Mouse (Mus musculus) urinary bladder, adult 18-20 months (tissue): ENCODE measurements around the gene Lhfp.
A peak's percentile ranks its signal among the peaks of the same experiment; 100 is the strongest.
"Not testable (repeated sequence)": the region's sequence is repeated elsewhere in the genome, so short reads cannot be mapped to it uniquely, and the experiment has no call there.

Experiments
- DNase-seq, 2 experiments: peaks; one replicate each; pipeline ENCODE4 v3.0.0; 2022; ENCODE audit warnings: low spot score in 2 of 2, mixed read lengths in 2 of 2

Lhfp gene

GRCm38 (mm10) chr3:53210691-53211526 is 169.6 kb downstream of the Lhfp start:
- DNase-seq = no peak

GRCm38 (mm10) chr3:53212599-53212998 is 171.3 kb downstream of the Lhfp start:
- no peak for DNase-seq

GRCm38 (mm10) chr3:53213346-53213745 is 172.0 kb downstream of the Lhfp start:
- no peak for DNase-seq

- no peak for DNase-seq
Observed at GRCm38 (mm10) chr3:53213746-53214271, 172.5 kb downstream of the Lhfp start.

GRCm38 (mm10) chr3:53214386-53214785 is 173.1 kb downstream of the Lhfp start:
- no peak for DNase-seq

GRCm38 (mm10) chr3:53217697-53218096 is 176.4 kb downstream of the Lhfp start:
- no peak for DNase-seq

DNA sequence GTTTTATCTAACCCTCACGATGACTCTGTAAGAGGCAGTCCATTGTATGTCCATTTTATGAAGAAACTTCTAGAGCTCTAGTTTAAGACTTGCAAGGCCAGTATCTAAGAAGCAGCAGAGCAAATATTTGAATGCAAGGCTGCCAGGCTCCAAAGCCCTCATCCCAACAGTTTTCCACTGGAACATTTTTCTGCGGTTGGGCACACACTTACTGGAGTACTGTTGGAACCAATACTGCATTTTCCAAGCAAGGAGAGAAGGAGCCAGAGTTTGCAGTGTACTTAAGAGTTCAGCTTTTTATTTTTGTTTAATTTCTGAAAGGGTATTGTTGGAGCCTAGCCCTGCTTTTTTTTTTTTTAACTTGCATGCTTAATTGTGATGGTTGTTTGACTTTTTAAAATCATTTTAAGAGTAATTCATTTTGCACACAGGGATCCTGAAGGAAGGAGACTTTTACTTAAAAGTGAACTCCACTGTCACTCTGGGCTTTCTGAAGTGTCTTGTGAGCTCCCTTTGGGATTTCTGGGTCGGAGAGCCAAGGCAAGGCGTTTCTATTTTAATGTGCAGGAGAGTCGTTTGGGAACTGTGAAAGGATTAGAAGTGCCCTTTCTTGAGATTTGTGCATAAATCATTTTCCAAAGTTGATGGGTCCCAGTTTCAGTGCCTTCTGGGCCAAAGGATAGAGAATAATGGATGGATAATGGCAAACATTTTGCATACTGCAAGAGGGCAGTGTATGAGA is 180.4 kb downstream of the Lhfp start:
- no peak for DNase-seq

GRCm38 (mm10) chr3:53224141-53224540 is 182.8 kb downstream of the Lhfp start:
- no peak for DNase-seq

DNA sequence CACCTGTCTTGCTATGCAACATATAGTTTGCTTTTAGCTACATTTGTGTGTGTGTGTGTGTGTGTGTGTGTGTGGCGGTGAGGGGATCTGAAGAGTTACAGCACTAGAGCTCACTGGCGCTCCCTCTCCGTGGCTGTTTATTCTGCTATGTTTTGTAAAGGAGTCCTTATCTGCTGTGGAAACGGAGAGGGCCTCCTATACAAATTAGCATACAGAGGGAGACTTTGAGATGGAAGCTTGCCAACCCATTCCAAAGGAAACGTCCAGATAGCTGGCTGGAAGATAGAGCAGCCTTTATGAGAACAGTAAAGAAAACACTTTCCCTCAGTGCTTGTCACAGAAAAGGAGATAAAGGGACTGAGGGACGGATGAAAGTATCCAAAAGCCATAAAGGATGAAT is 184.4 kb downstream of the Lhfp start:
- DNase-seq = no peak

GRCm38 (mm10) chr3:53226223-53226622 is 184.9 kb downstream of the Lhfp start:
- DNase-seq = no peak

DNA sequence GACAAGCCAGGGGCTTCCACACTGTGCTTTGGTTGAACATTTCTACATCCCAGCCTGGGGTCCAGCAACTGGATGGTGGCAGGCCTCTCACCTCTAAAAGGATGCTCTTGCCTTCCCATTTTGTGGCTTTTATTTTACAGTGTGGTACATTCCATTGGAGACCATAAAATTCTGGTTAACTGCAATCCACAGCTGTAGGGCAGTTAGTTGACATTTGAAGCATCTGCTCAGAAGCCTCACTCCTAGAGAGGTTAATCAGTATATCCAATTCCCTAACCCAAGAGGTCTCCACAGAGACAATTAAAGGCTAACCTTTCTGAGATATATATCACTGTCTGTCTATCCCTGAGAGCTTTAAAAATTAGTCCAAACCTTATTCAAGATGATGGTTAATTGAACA is 186.5 kb downstream of the Lhfp start:
- no peak for DNase-seq

- no peak for DNase-seq
Observed at GRCm38 (mm10) chr3:53230562-53230961, 189.2 kb downstream of the Lhfp start.

DNA sequence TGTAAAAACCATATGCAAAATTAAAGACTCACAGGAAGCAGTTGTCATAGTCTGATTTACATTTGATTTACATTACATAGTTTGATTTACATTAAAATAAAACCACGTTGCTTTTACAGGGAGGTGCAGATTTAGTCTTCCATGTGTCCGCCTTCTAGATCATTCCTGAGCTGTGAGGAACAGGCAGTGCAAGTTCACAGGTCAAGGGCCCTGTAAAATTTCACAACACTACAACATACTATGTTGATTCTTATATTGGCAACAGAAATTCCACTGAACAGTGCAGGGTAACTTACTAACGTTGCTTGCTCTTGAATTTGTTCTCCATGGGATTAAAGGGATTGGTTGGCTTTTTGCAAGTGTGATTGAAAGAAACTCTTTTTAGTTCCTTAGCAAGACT is 189.8 kb downstream of the Lhfp start:
- no peak for DNase-seq

DNA sequence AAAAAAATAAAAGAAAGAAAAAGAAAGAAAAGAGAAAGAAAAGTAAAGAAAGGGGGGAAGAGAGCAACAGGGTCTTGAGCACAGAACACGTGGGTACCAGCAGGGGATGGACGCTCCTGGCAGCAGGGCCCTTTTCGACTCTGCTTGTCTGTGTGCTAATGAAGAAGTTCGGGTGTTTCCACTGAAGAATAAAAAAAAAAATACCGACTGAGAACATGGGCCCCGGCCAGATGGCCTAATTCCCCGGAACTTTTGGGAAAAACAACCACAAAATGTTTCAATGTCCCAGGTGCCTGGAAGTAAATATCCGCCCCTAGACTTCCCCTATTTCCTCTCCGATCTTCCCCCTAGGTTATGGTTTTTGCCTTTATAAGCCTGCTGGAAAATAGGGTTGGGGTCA is 191.1 kb downstream of the Lhfp start:
- DNase-seq = not testable (repeated sequence)

GRCm38 (mm10) chr3:53234689-53235088 is 193.4 kb downstream of the Lhfp start:
- DNase-seq = no peak

- DNase-seq = no peak
Observed at GRCm38 (mm10) chr3:53236471-53236870, 195.1 kb downstream of the Lhfp start.

- DNase-seq = no peak
Observed at GRCm38 (mm10) chr3:53240150-53240549, 198.8 kb downstream of the Lhfp start.

DNA sequence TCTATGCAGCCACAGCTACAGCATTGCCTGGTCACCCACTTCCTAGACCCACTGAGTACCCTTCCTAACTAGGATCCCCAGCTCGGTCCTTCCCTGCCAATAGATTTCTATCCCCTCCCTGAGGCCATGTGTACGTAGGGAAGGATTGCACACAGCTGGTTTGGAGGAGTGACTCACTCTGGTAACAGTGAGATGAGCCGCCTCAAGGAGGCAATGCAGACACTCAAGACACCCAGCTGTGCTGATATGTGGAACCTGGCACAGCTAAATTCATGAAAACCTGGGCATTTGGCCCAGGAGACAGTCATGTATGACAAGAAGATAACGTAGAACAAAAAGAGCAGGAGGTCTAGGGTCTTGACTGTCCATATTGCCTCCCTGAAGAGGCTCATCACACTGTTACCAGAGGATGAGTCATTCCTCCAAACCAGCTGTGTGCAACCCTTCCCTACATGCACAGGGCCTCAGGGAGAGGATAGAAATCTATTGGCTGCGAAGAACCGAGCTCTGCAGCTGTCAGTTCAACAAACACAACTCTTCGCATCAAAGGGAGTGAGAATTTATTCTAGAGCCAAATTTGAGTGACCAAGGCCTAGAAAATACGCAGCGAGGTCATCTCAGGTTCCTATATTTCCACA is 204.4 kb downstream of the Lhfp start:
- no peak for DNase-seq

GRCm38 (mm10) chr3:53247102-53247501 is 205.8 kb downstream of the Lhfp start:
- DNase-seq = peak in 1 of 2 experiments; percentile 8

DNA sequence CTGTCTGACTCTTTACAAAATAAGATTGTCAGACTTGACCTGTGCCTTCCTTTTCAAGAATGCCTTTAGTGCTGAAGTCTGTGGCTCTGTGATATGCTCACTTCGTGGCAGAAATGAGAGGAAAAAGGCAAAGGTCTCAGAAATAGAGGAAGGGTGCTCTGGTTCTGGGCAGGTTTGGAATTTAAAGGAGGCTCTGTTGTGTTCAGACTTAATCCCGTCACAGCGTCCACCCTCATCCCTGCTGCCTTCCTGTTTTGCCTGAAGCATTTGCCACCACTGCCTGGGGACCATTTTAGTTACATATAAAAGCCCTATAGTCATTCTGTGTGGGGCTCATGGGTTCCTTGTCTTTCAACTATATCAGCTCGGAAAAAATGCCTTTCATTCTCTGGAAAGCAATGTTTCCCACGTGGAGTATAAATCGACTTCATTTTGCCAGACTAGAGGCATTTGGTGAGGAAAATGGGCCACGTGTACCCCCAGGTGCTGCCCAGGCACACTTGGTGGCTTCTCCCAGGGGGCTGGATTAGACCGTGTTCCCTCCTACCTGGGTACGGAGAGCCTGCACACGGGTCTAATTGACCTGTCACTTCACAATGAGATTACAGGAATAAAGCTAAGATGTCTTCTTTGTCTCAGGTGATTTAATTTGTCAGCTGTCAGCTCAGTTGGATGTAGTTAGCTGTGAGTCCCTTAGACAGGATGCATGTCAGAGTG is 207.0 kb downstream of the Lhfp start:
- no peak for DNase-seq

GRCm38 (mm10) chr3:53252556-53252955 is 211.2 kb downstream of the Lhfp start:
- no peak for DNase-seq
